In the genomic region with DNA sequence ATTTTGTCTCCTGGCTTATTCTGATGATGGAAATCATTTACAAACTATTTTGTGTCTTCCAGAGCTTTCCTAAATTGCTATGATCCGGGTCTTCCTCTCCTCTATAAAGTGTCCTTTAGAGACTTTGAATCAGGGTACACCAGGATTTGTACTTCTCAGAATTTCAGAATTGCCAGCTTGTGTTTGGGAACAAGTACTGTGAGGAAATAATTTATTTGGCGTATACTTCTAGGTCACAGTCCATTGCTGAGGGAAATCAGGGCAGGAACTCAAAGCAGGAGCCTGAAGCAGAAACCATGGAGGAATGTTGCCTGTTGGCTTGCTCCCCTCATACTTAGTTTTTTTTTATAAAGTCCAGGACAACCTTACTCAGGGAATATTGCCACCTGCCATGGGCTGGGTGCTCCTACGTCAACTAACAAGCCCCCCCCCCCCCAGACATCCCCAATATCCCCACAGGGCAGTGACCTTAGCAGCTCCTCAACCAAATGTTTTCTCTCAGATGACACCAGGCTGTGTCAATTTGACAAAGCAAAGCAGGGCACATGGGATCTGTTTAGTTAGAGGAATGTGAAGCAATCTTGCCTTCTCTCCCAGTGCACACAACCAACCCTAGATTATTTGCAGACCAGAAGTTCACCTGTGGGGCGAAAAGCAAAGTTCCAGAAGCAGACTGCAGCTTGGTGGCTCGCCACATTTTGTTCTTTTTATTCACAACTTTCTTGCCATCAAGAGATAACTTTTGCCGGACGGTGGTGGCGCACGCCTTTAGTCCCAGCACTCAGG, we compare ENCODE assay signal across 11 mouse cellular contexts. TPM values are rescaled to one million over a fixed set of nuclear protein-coding genes. Genes with fewer than 3 reads are reported as not detected.
A peak's percentile ranks its signal among the peaks of the same experiment; 100 is the strongest.
DNase-seq lines count a peak whose midpoint lies in the region; ATAC-seq lines count a peak whose summit lies in the region.
"Had no signal": no experiment of that assay in that cellular context is flagged by ENCODE, and none has a peak within 500 bp of the region (broad histone marks: within the 10 kb centered on the region; RNA-seq: fewer than 3 reads in every experiment).

No protein-coding gene starts in this region.

- peak overlapping the region; percentile 61; the same call in 1 of the 2 replicates for H3K4me2 ChIP-seq in intestine, embryonic 14.5 days (ENCODE audit: low read length)
- no peak overlapping the region for H3K4me2 ChIP-seq in intestine, embryonic 16.5 days (ENCODE audit: low read depth, low read length)
- peak overlapping the region; percentile 58 for H3K4me2 ChIP-seq in embryonic facial prominence, embryonic 12.5 days (replicated peaks)
- peak overlapping the region; percentile 60 for H3K4me2 ChIP-seq in hindbrain, embryonic 15.5 days
- peak overlapping the region; percentile 93 for H3K4me2 ChIP-seq in midbrain, embryonic 13.5 days (replicated peaks)

- H3K4me1 ChIP-seq in intestine, embryonic 14.5 days (replicated peaks; ENCODE audit: control insufficient read depth, insufficient read depth, low read length), result peaks cover 17% of the 10 kb centered on the region
- peaks cover 14% of the 10 kb centered on the region for H3K4me1 ChIP-seq in intestine, embryonic 16.5 days (ENCODE audit: control insufficient read depth, insufficient read depth, low read length)
- H3K4me1 ChIP-seq in embryonic facial prominence, embryonic 12.5 days, result peaks cover 18% of the 10 kb centered on the region; the same call in 1 of the 2 replicates
- peaks cover 30% of the 10 kb centered on the region for H3K4me1 ChIP-seq in hindbrain, embryonic 15.5 days (replicated peaks)
- H3K4me1 ChIP-seq in midbrain, embryonic 13.5 days (replicated peaks), result peaks cover 26% of the 10 kb centered on the region

- no peak for DNase-seq in intestine, embryonic 14.5 days (ENCODE audit: low spot score)
- no peak for DNase-seq in layer of hippocampus, adult 9-11 months
- DNase-seq in frontal cortex, postnatal 36 days (ENCODE audit: low spot score in 2 of 2), result no peak
- no peak for DNase-seq in lung, postnatal 10 days
- DNase-seq: gastrocnemius, postnatal 14 days had no signal

- WGBS in intestine, embryonic 14.5 days, result 85% methylated on average over 9 of the region's 9 CpGs
- WGBS in intestine, embryonic 16.5 days, result 89% methylated on average over 9 of the region's 9 CpGs
- 86% methylated on average over 9 of the region's 9 CpGs for WGBS in embryonic facial prominence, embryonic 12.5 days
- 94% methylated on average over 9 of the region's 9 CpGs for WGBS in hindbrain, embryonic 15.5 days
- whole genome bisulfite sequencing in midbrain, embryonic 13.5 days, result 95% methylated on average over 9 of the region's 9 CpGs

- H3K9me3 ChIP-seq in intestine, embryonic 14.5 days (ENCODE audit: control insufficient read depth, low read length), result no peaks in the 10 kb centered on the region
- H3K9me3 ChIP-seq in intestine, embryonic 16.5 days (ENCODE audit: control insufficient read depth, low read length), result no peaks in the 10 kb centered on the region
- H3K9me3 ChIP-seq in embryonic facial prominence, embryonic 12.5 days, result no peaks in the 10 kb centered on the region
- no peaks in the 10 kb centered on the region for H3K9me3 ChIP-seq in hindbrain, embryonic 15.5 days
- no peaks in the 10 kb centered on the region for H3K9me3 ChIP-seq in midbrain, embryonic 13.5 days
- H3K9me3 ChIP-seq: megakaryocyte, embryonic 14.5 days had no signal

- no peaks in the 10 kb centered on the region for H3K27me3 ChIP-seq in intestine, embryonic 14.5 days (replicated peaks; ENCODE audit: control insufficient read depth, insufficient read depth, low read length)
- H3K27me3 ChIP-seq in intestine, embryonic 16.5 days (replicated peaks; ENCODE audit: control insufficient read depth, insufficient read depth, low read length), result no peaks in the 10 kb centered on the region
- H3K27me3 ChIP-seq in embryonic facial prominence, embryonic 12.5 days, result no peaks in the 10 kb centered on the region
- H3K27me3 ChIP-seq in hindbrain, embryonic 15.5 days, result no peaks in the 10 kb centered on the region
- no peaks in the 10 kb centered on the region for H3K27me3 ChIP-seq in midbrain, embryonic 13.5 days
- H3K27me3 ChIP-seq: megakaryocyte, embryonic 14.5 days had no signal

- no peak overlapping the region for H3K9ac ChIP-seq in intestine, embryonic 14.5 days (ENCODE audit: low read length)
- H3K9ac ChIP-seq in intestine, embryonic 16.5 days (ENCODE audit: low read depth, low read length), result no peak overlapping the region
- H3K9ac ChIP-seq in embryonic facial prominence, embryonic 12.5 days, result no peak overlapping the region
- H3K9ac ChIP-seq in hindbrain, embryonic 15.5 days, result no peak overlapping the region; the same call in 1 of the 2 replicates
- no peak overlapping the region; the same call in 1 of the 2 replicates for H3K9ac ChIP-seq in midbrain, embryonic 13.5 days (replicated peaks)

- no peak for ATAC-seq in intestine, embryonic 14.5 days (replicated peaks; ENCODE audit: low FRiP score, low TSS enrichment, low read depth)
- no peak for ATAC-seq in intestine, embryonic 16.5 days
- no peak for ATAC-seq in embryonic facial prominence, embryonic 12.5 days (ENCODE audit: insufficient number of reproducible peaks, insufficient read depth, low FRiP score, low TSS enrichment)
- ATAC-seq in hindbrain, embryonic 15.5 days (ENCODE audit: low FRiP score, low read depth), result no peak
- no peak for ATAC-seq in midbrain, embryonic 13.5 days
- ATAC-seq: CD4-positive, CD25-positive, alpha-beta regulatory T cell, adult 4 months had no signal

- no peak overlapping the region for H3K4me3 ChIP-seq in intestine, embryonic 14.5 days (ENCODE audit: low read depth, low read length)
- no peak overlapping the region for H3K4me3 ChIP-seq in intestine, embryonic 16.5 days (ENCODE audit: low read length)
- no peak overlapping the region for H3K4me3 ChIP-seq in embryonic facial prominence, embryonic 12.5 days
- peak overlapping the region; percentile 83 for H3K4me3 ChIP-seq in hindbrain, embryonic 15.5 days
- no peak overlapping the region; the same call in 1 of the 2 replicates for H3K4me3 ChIP-seq in midbrain, embryonic 13.5 days (replicated peaks)

- H3K36me3 ChIP-seq in intestine, embryonic 14.5 days (ENCODE audit: control insufficient read depth, insufficient read depth, low read length), result peaks cover 10% of the 10 kb centered on the region; the same call in 1 of the 2 replicates
- no peaks in the 10 kb centered on the region for H3K36me3 ChIP-seq in intestine, embryonic 16.5 days (ENCODE audit: control insufficient read depth, insufficient read depth, low read length)
- no peaks in the 10 kb centered on the region for H3K36me3 ChIP-seq in embryonic facial prominence, embryonic 12.5 days
- H3K36me3 ChIP-seq in hindbrain, embryonic 15.5 days, result no peaks in the 10 kb centered on the region
- peaks cover 7% of the 10 kb centered on the region; the same call in 1 of the 2 replicates for H3K36me3 ChIP-seq in midbrain, embryonic 13.5 days

- H3K27ac ChIP-seq in intestine, embryonic 14.5 days (ENCODE audit: low read depth), result no peak overlapping the region
- no peak overlapping the region for H3K27ac ChIP-seq in intestine, embryonic 16.5 days (ENCODE audit: low read length)
- H3K27ac ChIP-seq in embryonic facial prominence, embryonic 12.5 days, result no peak overlapping the region
- no peak overlapping the region for H3K27ac ChIP-seq in hindbrain, embryonic 15.5 days (replicated peaks)
- H3K27ac ChIP-seq in midbrain, embryonic 13.5 days, result no peak overlapping the region

RNA-seq across cellular contexts. Expression of a gene that starts 1.6 kb away (rescaled TPM):
- 45.5 TPM in 2 replicates for polyA plus RNA-seq in intestine, embryonic 14.5 days (2014; fragmentation: Nextera tagmentation; extraction: Ambion mirVana)
- polyA plus RNA-seq in intestine, embryonic 16.5 days (2015; fragmentation: Nextera tagmentation; extraction: Ambion mirVana), result 21.9 and 25.8 TPM in 2 replicates
- polyA plus RNA-seq in embryonic facial prominence, embryonic 12.5 days (2016; fragmentation: Nextera tagmentation; extraction: Ambion mirVana), result 65.7 and 66.6 TPM in 2 replicates
- 27.0 and 28.1 TPM in 2 replicates for polyA plus RNA-seq in hindbrain, embryonic 15.5 days (2015; fragmentation: Nextera tagmentation; extraction: Ambion mirVana)
- 31.3 and 37.6 TPM in 2 replicates for polyA plus RNA-seq in midbrain, embryonic 13.5 days (2015; fragmentation: Nextera tagmentation; extraction: Ambion mirVana)

RNA-seq across cellular contexts. Expression of a gene that starts 56.2 kb away (rescaled TPM):
- 14.5 and 15.2 TPM in 2 replicates for polyA plus RNA-seq in intestine, embryonic 14.5 days (2014; fragmentation: Nextera tagmentation; extraction: Ambion mirVana)
- polyA plus RNA-seq in intestine, embryonic 16.5 days (2015; fragmentation: Nextera tagmentation; extraction: Ambion mirVana), result 13.1 and 13.6 TPM in 2 replicates
- 6.6 and 6.7 TPM in 2 replicates for polyA plus RNA-seq in embryonic facial prominence, embryonic 12.5 days (2016; fragmentation: Nextera tagmentation; extraction: Ambion mirVana)
- polyA plus RNA-seq in hindbrain, embryonic 15.5 days (2015; fragmentation: Nextera tagmentation; extraction: Ambion mirVana), result 10.6 and 11.8 TPM in 2 replicates
- 15.6 and 16.5 TPM in 2 replicates for polyA plus RNA-seq in midbrain, embryonic 13.5 days (2015; fragmentation: Nextera tagmentation; extraction: Ambion mirVana)
